In genomic region chr9:111015658-111016057, GRCm38 (mm10) we compare ENCODE assay signal across 20 mouse cellular contexts. TPM values are rescaled to one million over a fixed set of nuclear protein-coding genes. Genes with fewer than 3 reads are reported as not detected.
DNase-seq lines count a peak whose midpoint lies in the region; ATAC-seq and TF ChIP-seq lines count a peak whose summit lies in the region.
"Had no signal": no experiment of that assay in that cellular context is flagged by ENCODE, and none has a peak within 500 bp of the region (broad histone marks: within the 10 kb centered on the region; RNA-seq: fewer than 3 reads in every experiment).

No protein-coding gene starts in this region.

- TF ChIP-seq CTCF in gastrocnemius, adult 2 months (IDR thresholded peaks at IDR 0.05): peak; percentile 14; the same call in 1 of the 2 replicates
- peak; percentile 34; the same call in 1 of the 2 replicates for TF ChIP-seq CTCF in liver, postnatal 0 days (IDR thresholded peaks at IDR 0.05; ENCODE audit: low read depth)

- TF ChIP-seq EP300 in liver, postnatal 0 days (IDR thresholded peaks at IDR 0.05; ENCODE audit: low read depth): no peak

- H3K9ac ChIP-seq in liver, postnatal 0 days (replicated peaks): no peak overlapping the region
- no peak overlapping the region for H3K9ac ChIP-seq in liver, embryonic 12.5 days
- H3K9ac ChIP-seq in ES-E14 (ENCODE audit: insufficient read depth, low read depth, low read length, poor library complexity, severe bottlenecking): no peak overlapping the region
- H3K9ac ChIP-seq: forebrain, embryonic 12.5 days; heart, embryonic 12.5 days; hindbrain, embryonic 15.5 days; midbrain, embryonic 15.5 days had no signal

- no peak for ATAC-seq in liver, postnatal 0 days
- no peak for ATAC-seq in liver, embryonic 12.5 days
- 0 out of 2 replicates have a peak, but pooled peaks have one; percentile 67 for ATAC-seq in megakaryocyte-erythroid progenitor cell, adult 5-6 weeks (replicated peaks; ENCODE audit: low FRiP score, low TSS enrichment, poor library complexity, severe bottlenecking)
- ATAC-seq: midbrain, embryonic 15.5 days had no signal

- H3K36me3 ChIP-seq in liver, postnatal 0 days (replicated peaks; ENCODE audit: insufficient read depth, low read length): no peaks in the 10 kb centered on the region
- no peaks in the 10 kb centered on the region for H3K36me3 ChIP-seq in liver, embryonic 12.5 days
- no peaks in the 10 kb centered on the region for H3K36me3 ChIP-seq in ES-E14 (ENCODE audit: control insufficient read depth, insufficient read depth, low read length, poor library complexity, severe bottlenecking)
- H3K36me3 ChIP-seq: forebrain, embryonic 12.5 days; heart, embryonic 12.5 days; hindbrain, embryonic 15.5 days; midbrain, embryonic 15.5 days had no signal

- DNase-seq in gastrocnemius, adult 2 months: no peak
- no peak for DNase-seq in gastrocnemius, adult 18-20 months (ENCODE audit: low spot score)
- DNase-seq in liver, postnatal 0 days: no peak
- peak; percentile 42 for DNase-seq in ES-E14 (ENCODE audit: low read depth, low spot score)
- DNase-seq in adrenal gland, adult 2 months: no peak
- no peak for DNase-seq in adrenal gland, postnatal 14 days
- DNase-seq: adrenal gland, postnatal 25 days; cerebellum, adult 9-11 months; gastrocnemius, postnatal 36 days; lung, adult 2 months; right cerebral cortex, adult 18-20 months had no signal

- intact Hi-C loops in gastrocnemius, adult 2 months (cut with DNase I): no loop called here

- H3K9me3 ChIP-seq in liver, postnatal 0 days (ENCODE audit: low read length): no peaks in the 10 kb centered on the region
- no peaks in the 10 kb centered on the region for H3K9me3 ChIP-seq in liver, embryonic 12.5 days (replicated peaks)
- H3K9me3 ChIP-seq in ES-E14 (ENCODE audit: control insufficient read depth, insufficient read depth, low read depth, low read length): no peaks in the 10 kb centered on the region
- H3K9me3 ChIP-seq: forebrain, embryonic 12.5 days; heart, embryonic 12.5 days; hindbrain, embryonic 15.5 days; midbrain, embryonic 15.5 days had no signal

- no peak overlapping the region for H3K4me3 ChIP-seq in gastrocnemius, adult 2 months
- H3K4me3 ChIP-seq in liver, postnatal 0 days (ENCODE audit: low read depth, low read length): no peak overlapping the region
- no peak overlapping the region for H3K4me3 ChIP-seq in liver, embryonic 12.5 days
- no peak overlapping the region for H3K4me3 ChIP-seq in ES-E14 (ENCODE audit: insufficient read depth in 1 of 2, low read depth in 1 of 2, low read length in 2 of 2, poor library complexity in 1 of 2, severe bottlenecking in 1 of 2)
- H3K4me3 ChIP-seq: forebrain, embryonic 12.5 days; heart, embryonic 12.5 days; hindbrain, embryonic 15.5 days; midbrain, embryonic 15.5 days had no signal

- no peaks in the 10 kb centered on the region for H3K27me3 ChIP-seq in liver, postnatal 0 days (ENCODE audit: insufficient read depth, low read length)
- no peaks in the 10 kb centered on the region for H3K27me3 ChIP-seq in liver, embryonic 12.5 days (replicated peaks)
- H3K27me3 ChIP-seq: forebrain, embryonic 12.5 days; heart, embryonic 12.5 days; hindbrain, embryonic 15.5 days; midbrain, embryonic 15.5 days had no signal

- H3K4me1 ChIP-seq in liver, postnatal 0 days (ENCODE audit: insufficient read depth): peaks cover 3% of the 10 kb centered on the region; the same call in 1 of the 2 replicates
- H3K4me1 ChIP-seq in liver, embryonic 12.5 days: 0 out of 2 replicates have a peak, but pooled peaks cover 7% of the 10 kb centered on the region
- no peaks in the 10 kb centered on the region for H3K4me1 ChIP-seq in ES-E14 (ENCODE audit: control insufficient read depth in 2 of 2, insufficient read depth in 2 of 2, low read length in 2 of 2, poor library complexity in 1 of 2)
- H3K4me1 ChIP-seq: forebrain, embryonic 12.5 days; hindbrain, embryonic 15.5 days; midbrain, embryonic 15.5 days had no signal

- H3K4me2 ChIP-seq in liver, postnatal 0 days (ENCODE audit: low read depth, low read length): no peak overlapping the region
- no peak overlapping the region for H3K4me2 ChIP-seq in liver, embryonic 12.5 days
- H3K4me2 ChIP-seq: forebrain, embryonic 12.5 days; heart, embryonic 12.5 days; hindbrain, embryonic 15.5 days; midbrain, embryonic 15.5 days had no signal

- H3K27ac ChIP-seq in gastrocnemius, adult 2 months: no peak overlapping the region
- no peak overlapping the region for H3K27ac ChIP-seq in liver, postnatal 0 days (ENCODE audit: low read depth)
- no peak overlapping the region for H3K27ac ChIP-seq in liver, embryonic 12.5 days
- H3K27ac ChIP-seq in ES-E14 (ENCODE audit: insufficient read depth, low read depth, low read length, poor library complexity, severe bottlenecking): no peak overlapping the region
- H3K27ac ChIP-seq: forebrain, embryonic 12.5 days; hindbrain, embryonic 15.5 days; midbrain, embryonic 15.5 days had no signal

- in situ Hi-C loops in ES-E14 (cut with MboI; ENCODE audit: low sequenced_read_pairs in 2 of 2, unreplicated experiment in 2 of 2): no loop called here

- 72% methylated on average over 4 of the region's 4 CpGs for WGBS in liver, postnatal 0 days (ENCODE audit: insufficient replicate concordance)
- WGBS in liver, embryonic 12.5 days (ENCODE audit: insufficient replicate concordance): 67% methylated on average over 4 of the region's 4 CpGs

TF ChIP-seq in ES-E14, 5 proteins besides CTCF, POLR2A, EP300 and RAD21:
- TF ChIP-seq ZC3H11A (IDR thresholded peaks at IDR 0.05; ENCODE audit: borderline replicate concordance, low read depth, low read length): no peak
- TF ChIP-seq MAFK (IDR thresholded peaks at IDR 0.05; ENCODE audit: insufficient read depth, low read depth, low read length): no peak
- TF ChIP-seq CHD2 (IDR thresholded peaks at IDR 0.05; ENCODE audit: low read depth, low read length): no peak
- TF ChIP-seq ZNF384 (IDR thresholded peaks at IDR 0.05; ENCODE audit: low read depth, low read length): no peak
- TF ChIP-seq HCFC1 (IDR thresholded peaks at IDR 0.05; ENCODE audit: borderline replicate concordance, insufficient read depth, low read length): no peak
TF ChIP-seq in ES-E14: peak in this region for 0.

RNA-seq across cellular contexts. Expression of gene Ltf, which starts 3.4 kb away (rescaled TPM):
- total RNA-seq in gastrocnemius, adult 2 months (2021): not detected
- total RNA-seq in gastrocnemius, adult 18-20 months (2021): under 1 TPM in 1 of 2 experiments, not detected in 1; 0.07 TPM
- polyA plus RNA-seq in liver, postnatal 0 days (2015; fragmentation: Nextera tagmentation; extraction: Ambion mirVana): 235 and 247 TPM in 2 replicates
- polyA plus RNA-seq in liver, embryonic 12.5 days (2016; fragmentation: Nextera tagmentation; extraction: Ambion mirVana): 17.0 and 18.7 TPM in 2 replicates
- total RNA-seq in ES-E14 (2012; rRNA removed): 0.48 TPM in 1 of 2 replicates, not detected in the other
- total RNA-seq in megakaryocyte-erythroid progenitor cell, adult 5-6 weeks (2014; fragmentation: Nextera tagmentation): 126 TPM in 1 of 2 replicates, not detected in the other
- total RNA-seq in megakaryocyte-erythroid progenitor cell, adult 5-6 weeks (2017): 5.8 and 33.5 TPM in 2 replicates
- 1 to 10 TPM in 1 of 2 experiments, under 1 TPM in 1; 0.86 to 2.1 TPM for total RNA-seq in adrenal gland, adult 2 months (2021)
- 0.26 TPM in 1 of 2 replicates, not detected in the other for polyA plus RNA-seq in adrenal gland, adult 2 months (2012; rRNA removed)
- 2.6 and 7.3 TPM in 2 replicates for total RNA-seq in adrenal gland, postnatal 14 days (2021)
- total RNA-seq: gastrocnemius, postnatal 36 days had no signal
- polyA plus RNA-seq: C2C12 had no signal

RNA-seq across cellular contexts. Expression of gene Rtp3, which starts 25.3 kb away (rescaled TPM):
- 1 to 10 TPM; 1.1 to 1.2 TPM for total RNA-seq in gastrocnemius, adult 2 months (2021)
- total RNA-seq in gastrocnemius, adult 18-20 months (2021): 1 to 10 TPM in 1 of 2 experiments, under 1 TPM in 1; 0.94 to 2.4 TPM
- polyA plus RNA-seq in liver, postnatal 0 days (2015; fragmentation: Nextera tagmentation; extraction: Ambion mirVana): 11.6 and 14.6 TPM in 2 replicates
- polyA plus RNA-seq in liver, embryonic 12.5 days (2016; fragmentation: Nextera tagmentation; extraction: Ambion mirVana): 6.7 and 8.1 TPM in 2 replicates
- 0.62 and 1.1 TPM in 2 replicates for total RNA-seq in ES-E14 (2012; rRNA removed)
- not detected in 2 replicates for total RNA-seq in megakaryocyte-erythroid progenitor cell, adult 5-6 weeks (2014; fragmentation: Nextera tagmentation)
- not detected in 2 replicates for total RNA-seq in megakaryocyte-erythroid progenitor cell, adult 5-6 weeks (2017)
- 1 to 10 TPM; 3.9 to 4.7 TPM for total RNA-seq in adrenal gland, adult 2 months (2021)
- 8.7 and 8.8 TPM in 2 replicates for polyA plus RNA-seq in adrenal gland, adult 2 months (2012; rRNA removed)
- total RNA-seq in adrenal gland, postnatal 14 days (2021): 3.5 and 10.0 TPM in 2 replicates
- total RNA-seq: megakaryocyte, adult 5-6 weeks had no signal
- polyA plus RNA-seq: C2C12; forebrain, embryonic 12.5 days; hindbrain, embryonic 15.5 days; midbrain, embryonic 15.5 days; stomach, embryonic 14.5 days had no signal

RNA-seq across cellular contexts. Expression of gene Ccrl2, which starts 41.7 kb away (rescaled TPM):
- total RNA-seq in gastrocnemius, adult 2 months (2021): 1 to 10 TPM; 3.1 to 4.0 TPM
- total RNA-seq in gastrocnemius, adult 18-20 months (2021): 1 to 10 TPM; 7.7 to 7.9 TPM
- 7.4 and 8.4 TPM in 2 replicates for polyA plus RNA-seq in liver, postnatal 0 days (2015; fragmentation: Nextera tagmentation; extraction: Ambion mirVana)
- polyA plus RNA-seq in liver, embryonic 12.5 days (2016; fragmentation: Nextera tagmentation; extraction: Ambion mirVana): 12.2 and 13.4 TPM in 2 replicates
- 0.26 and 0.40 TPM in 2 replicates for total RNA-seq in ES-E14 (2012; rRNA removed)
- 0.82 and 1.8 TPM in 2 replicates for total RNA-seq in megakaryocyte-erythroid progenitor cell, adult 5-6 weeks (2014; fragmentation: Nextera tagmentation)
- 1.8 and 3.1 TPM in 2 replicates for total RNA-seq in megakaryocyte-erythroid progenitor cell, adult 5-6 weeks (2017)
- total RNA-seq in adrenal gland, adult 2 months (2021): 10 to 100 TPM in 1 of 2 experiments, 1 to 10 TPM in 1; 8.0 to 10.1 TPM
- 4.8 and 5.2 TPM in 2 replicates for polyA plus RNA-seq in adrenal gland, adult 2 months (2012; rRNA removed)
- total RNA-seq in adrenal gland, postnatal 14 days (2021): 5.5 and 8.9 TPM in 2 replicates
- polyA plus RNA-seq: C2C12 had no signal
